Mouse (Mus musculus): ENCODE data around the gene Zfp423.

DNA sequence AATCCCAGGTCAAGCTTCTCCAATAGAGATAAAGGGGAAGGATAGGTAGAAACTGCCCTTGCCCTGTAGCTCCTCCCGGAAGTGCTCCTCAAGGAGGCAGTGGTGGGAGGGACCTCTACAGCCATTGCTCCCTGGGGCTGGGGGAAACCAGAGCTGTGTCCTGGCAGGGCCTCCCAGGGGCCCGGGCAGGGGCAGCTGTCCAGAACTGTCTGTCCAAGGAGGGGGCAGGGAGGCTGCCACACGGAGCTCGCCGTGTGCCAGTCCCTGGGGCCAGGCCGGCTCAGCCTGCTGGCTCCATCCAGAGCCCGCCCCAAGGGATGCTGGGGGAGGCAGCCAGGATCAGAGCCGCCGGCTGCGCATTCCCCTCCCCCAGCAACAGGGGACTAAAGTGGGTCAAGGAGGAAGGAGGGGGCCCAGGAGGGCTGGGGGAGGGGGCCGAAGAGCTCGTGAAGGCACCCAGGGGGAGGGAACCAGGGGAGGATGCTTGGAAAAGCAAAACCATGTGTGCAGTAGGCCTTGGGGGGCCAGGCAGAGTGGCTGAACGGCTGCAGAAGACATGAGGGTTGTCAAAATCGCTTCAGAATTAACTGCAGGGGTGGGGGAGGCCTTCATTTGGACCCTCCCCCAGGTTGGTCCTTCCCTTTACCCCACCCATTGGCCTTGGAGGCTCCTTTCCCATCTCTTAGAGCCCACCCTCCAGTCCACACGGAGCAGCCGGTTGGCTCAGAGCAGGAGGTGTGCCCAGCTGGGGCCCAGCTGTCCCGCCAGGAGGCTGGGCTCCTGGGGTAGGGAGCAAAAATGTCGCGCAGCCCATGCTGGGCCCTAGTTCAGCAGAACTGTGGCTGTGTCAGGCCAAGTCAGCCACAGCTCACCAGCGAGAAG, 20.8 kb downstream of the Zfp423 start:
- TF ChIP-seq CTCF (IDR thresholded peaks at IDR 0.05; ENCODE audit: borderline replicate concordance, control insufficient read depth, extremely low read depth, insufficient read depth, low read length, poor library complexity), result no peak
- TF ChIP-seq POLR2A (IDR thresholded peaks at IDR 0.05; ENCODE audit: control insufficient read depth, extremely low read depth, insufficient read depth, low read length, poor library complexity), result no peak
